Mouse (Mus musculus): Measurements from ENCODE around the gene Mrpl48. TPM values are rescaled to one million over a fixed set of nuclear protein-coding genes. Genes with fewer than 3 reads are reported as not detected.

The Mrpl48 gene
- polyA plus RNA-seq, 1 experiment from 2014 or later: 76.9 TPM

GRCm38 (mm10) chr7:100600211-100600610 is 7.9 kb downstream of the Mrpl48 start:
- Histone ChIP-seq H3K4me1 (ENCODE audit: control insufficient read depth, insufficient read depth, low read length) (no peaks in the 10 kb centered on the region), H3K9ac (ENCODE audit: low read depth, low read length) (no peak overlapping the region), H3K36me3 (ENCODE audit: control insufficient read depth, insufficient read depth, low read length) (no peaks in the 10 kb centered on the region), H3K4me2 (no peak overlapping the region), H3K9me3 (replicated peaks; ENCODE audit: control insufficient read depth, low read length) (no peaks in the 10 kb centered on the region), H3K27ac (ENCODE audit: low read depth, low read length) (no peak overlapping the region), H3K4me3 (ENCODE audit: low read depth, low read length) (no peak overlapping the region), H3K27me3 (ENCODE audit: control insufficient read depth, insufficient read depth, low read length) (no peaks in the 10 kb centered on the region)
- no peak for ATAC-seq (replicated peaks; ENCODE audit: insufficient number of reproducible peaks, low FRiP score, low TSS enrichment)
- WGBS (ENCODE audit: insufficient replicate concordance): 63% methylated on average over 5 of the region's 5 CpGs

GRCm38 (mm10) chr7:100593349-100593748 is 14.8 kb downstream of the Mrpl48 start:
- no peaks in the 10 kb centered on the region for H3K9me3 ChIP-seq (replicated peaks; ENCODE audit: control insufficient read depth, low read length)

GRCm38 (mm10) chr7:100591522-100591852 is 16.6 kb downstream of the Mrpl48 start:
- Histone ChIP-seq H3K9me3 (replicated peaks; ENCODE audit: control insufficient read depth, low read length) (no peaks in the 10 kb centered on the region), H3K36me3 (ENCODE audit: control insufficient read depth, insufficient read depth, low read length) (no peaks in the 10 kb centered on the region), H3K4me1 (ENCODE audit: control insufficient read depth, insufficient read depth, low read length) (no peaks in the 10 kb centered on the region), H3K9ac (ENCODE audit: low read depth, low read length) (peak overlapping the region; percentile 82), H3K27ac (ENCODE audit: low read depth, low read length) (peak overlapping the region; percentile 90), H3K4me3 (ENCODE audit: low read depth, low read length) (peak overlapping the region; percentile 55), H3K4me2 (peak overlapping the region; percentile 55), H3K27me3 (ENCODE audit: control insufficient read depth, insufficient read depth, low read length) (no peaks in the 10 kb centered on the region)
- ATAC-seq (replicated peaks; ENCODE audit: insufficient number of reproducible peaks, low FRiP score, low TSS enrichment): no peak
- WGBS (ENCODE audit: insufficient replicate concordance): 7% methylated on average over 2 of the region's 2 CpGs

More at GRCm38 (mm10) chr7:100593349-100593748, 14.8 kb downstream of the Mrpl48 start:
- H3K4me1 ChIP-seq (ENCODE audit: control insufficient read depth, insufficient read depth, low read length): no peaks in the 10 kb centered on the region
- H3K27me3 ChIP-seq (ENCODE audit: control insufficient read depth, insufficient read depth, low read length): no peaks in the 10 kb centered on the region
- H3K9ac ChIP-seq (ENCODE audit: low read depth, low read length): no peak overlapping the region
- no peak overlapping the region for H3K4me3 ChIP-seq (ENCODE audit: low read depth, low read length)
- no peak overlapping the region for H3K27ac ChIP-seq (ENCODE audit: low read depth, low read length)
- H3K4me2 ChIP-seq: no peak overlapping the region
- H3K36me3 ChIP-seq (ENCODE audit: control insufficient read depth, insufficient read depth, low read length): no peaks in the 10 kb centered on the region
- ATAC-seq (replicated peaks; ENCODE audit: insufficient number of reproducible peaks, low FRiP score, low TSS enrichment): no peak

GRCm38 (mm10) chr7:100590845-100591521 is 17.1 kb downstream of the Mrpl48 start:
- Histone ChIP-seq H3K4me3 (ENCODE audit: low read depth, low read length) (peak overlapping the region; percentile 55), H3K9me3 (replicated peaks; ENCODE audit: control insufficient read depth, low read length) (no peaks in the 10 kb centered on the region), H3K36me3 (ENCODE audit: control insufficient read depth, insufficient read depth, low read length) (no peaks in the 10 kb centered on the region), H3K4me2 (peak overlapping the region; percentile 55), H3K27ac (ENCODE audit: low read depth, low read length) (peak overlapping the region; percentile 90), H3K4me1 (ENCODE audit: control insufficient read depth, insufficient read depth, low read length) (no peaks in the 10 kb centered on the region), H3K9ac (ENCODE audit: low read depth, low read length) (peak overlapping the region; percentile 82), H3K27me3 (ENCODE audit: control insufficient read depth, insufficient read depth, low read length) (no peaks in the 10 kb centered on the region)
- ATAC-seq (replicated peaks; ENCODE audit: insufficient number of reproducible peaks, low FRiP score, low TSS enrichment): peak; percentile 92
- under 1% methylated on average over 20 of the region's 20 CpGs for WGBS (ENCODE audit: insufficient replicate concordance)

- Histone ChIP-seq H3K9me3 (replicated peaks; ENCODE audit: control insufficient read depth, low read length) (no peaks in the 10 kb centered on the region), H3K27ac (ENCODE audit: low read depth, low read length) (peak overlapping the region; percentile 90), H3K27me3 (ENCODE audit: control insufficient read depth, insufficient read depth, low read length) (no peaks in the 10 kb centered on the region), H3K9ac (ENCODE audit: low read depth, low read length) (peak overlapping the region; percentile 82), H3K4me2 (peak overlapping the region; percentile 55), H3K4me1 (ENCODE audit: control insufficient read depth, insufficient read depth, low read length) (no peaks in the 10 kb centered on the region), H3K4me3 (ENCODE audit: low read depth, low read length) (peak overlapping the region; percentile 55), H3K36me3 (ENCODE audit: control insufficient read depth, insufficient read depth, low read length) (no peaks in the 10 kb centered on the region)
- 48% methylated on average over 7 of the region's 7 CpGs for WGBS (ENCODE audit: insufficient replicate concordance)
- ATAC-seq (replicated peaks; ENCODE audit: insufficient number of reproducible peaks, low FRiP score, low TSS enrichment): 0 out of 2 replicates have a peak, but pooled peaks have one; percentile 8
Observed at GRCm38 (mm10) chr7:100590504-100590844, 17.6 kb downstream of the Mrpl48 start.

- no peaks in the 10 kb centered on the region for H3K9me3 ChIP-seq (replicated peaks; ENCODE audit: control insufficient read depth, low read length)
- H3K27me3 ChIP-seq (ENCODE audit: control insufficient read depth, insufficient read depth, low read length): no peaks in the 10 kb centered on the region
- no peaks in the 10 kb centered on the region for H3K4me1 ChIP-seq (ENCODE audit: control insufficient read depth, insufficient read depth, low read length)
- ATAC-seq (replicated peaks; ENCODE audit: insufficient number of reproducible peaks, low FRiP score, low TSS enrichment): no peak
- 65% methylated on average over 1 of the region's 1 CpGs for WGBS (ENCODE audit: insufficient replicate concordance)
- H3K4me2 ChIP-seq: no peak overlapping the region
- H3K9ac ChIP-seq (ENCODE audit: low read depth, low read length): no peak overlapping the region
- H3K36me3 ChIP-seq (ENCODE audit: control insufficient read depth, insufficient read depth, low read length): no peaks in the 10 kb centered on the region
- H3K27ac ChIP-seq (ENCODE audit: low read depth, low read length): no peak overlapping the region
- no peak overlapping the region for H3K4me3 ChIP-seq (ENCODE audit: low read depth, low read length)
Observed at GRCm38 (mm10) chr7:100589816-100590215, 18.3 kb downstream of the Mrpl48 start.

GRCm38 (mm10) chr7:100582727-100583236 is 25.3 kb downstream of the Mrpl48 start:
- peak overlapping the region; percentile 88 for H3K27ac ChIP-seq (ENCODE audit: low read depth, low read length)
- peak overlapping the region; percentile 55 for H3K4me3 ChIP-seq (ENCODE audit: low read depth, low read length)
- H3K9me3 ChIP-seq (replicated peaks; ENCODE audit: control insufficient read depth, low read length): no peaks in the 10 kb centered on the region
- H3K36me3 ChIP-seq (ENCODE audit: control insufficient read depth, insufficient read depth, low read length): no peaks in the 10 kb centered on the region
- H3K4me2 ChIP-seq: peak overlapping the region; percentile 72
- H3K9ac ChIP-seq (ENCODE audit: low read depth, low read length): peak overlapping the region; percentile 95
- WGBS (ENCODE audit: insufficient replicate concordance): under 1% methylated on average over 31 of the region's 31 CpGs
- peaks cover 3% of the 10 kb centered on the region; the same call in 1 of the 2 replicates for H3K4me1 ChIP-seq (ENCODE audit: control insufficient read depth, insufficient read depth, low read length)
- ATAC-seq (replicated peaks; ENCODE audit: insufficient number of reproducible peaks, low FRiP score, low TSS enrichment): peak; percentile 85
- H3K27me3 ChIP-seq (ENCODE audit: control insufficient read depth, insufficient read depth, low read length): no peaks in the 10 kb centered on the region

GRCm38 (mm10) chr7:100582235-100582634 is 25.9 kb downstream of the Mrpl48 start:
- no peaks in the 10 kb centered on the region for H3K9me3 ChIP-seq (replicated peaks; ENCODE audit: control insufficient read depth, low read length)
- no peak for ATAC-seq (replicated peaks; ENCODE audit: insufficient number of reproducible peaks, low FRiP score, low TSS enrichment)
- no peaks in the 10 kb centered on the region for H3K36me3 ChIP-seq (ENCODE audit: control insufficient read depth, insufficient read depth, low read length)
- H3K27me3 ChIP-seq (ENCODE audit: control insufficient read depth, insufficient read depth, low read length): no peaks in the 10 kb centered on the region
- 42% methylated on average over 7 of the region's 7 CpGs for WGBS (ENCODE audit: insufficient replicate concordance)
- peak overlapping the region; percentile 72 for H3K4me2 ChIP-seq
- peak overlapping the region; percentile 55 for H3K4me3 ChIP-seq (ENCODE audit: low read depth, low read length)
- H3K27ac ChIP-seq (ENCODE audit: low read depth, low read length): no peak overlapping the region
- H3K4me1 ChIP-seq (ENCODE audit: control insufficient read depth, insufficient read depth, low read length): peaks cover 3% of the 10 kb centered on the region; the same call in 1 of the 2 replicates
- peak overlapping the region; percentile 95; the same call in 1 of the 2 replicates for H3K9ac ChIP-seq (ENCODE audit: low read depth, low read length)

- 76% methylated on average over 2 of the region's 2 CpGs for WGBS (ENCODE audit: insufficient replicate concordance)
- Histone ChIP-seq H3K4me2 (no peak overlapping the region), H3K27ac (ENCODE audit: low read depth, low read length) (no peak overlapping the region), H3K36me3 (ENCODE audit: control insufficient read depth, insufficient read depth, low read length) (no peaks in the 10 kb centered on the region), H3K4me3 (ENCODE audit: low read depth, low read length) (no peak overlapping the region), H3K9me3 (replicated peaks; ENCODE audit: control insufficient read depth, low read length) (no peaks in the 10 kb centered on the region), H3K9ac (ENCODE audit: low read depth, low read length) (no peak overlapping the region), H3K27me3 (ENCODE audit: control insufficient read depth, insufficient read depth, low read length) (no peaks in the 10 kb centered on the region), H3K4me1 (ENCODE audit: control insufficient read depth, insufficient read depth, low read length) (peaks cover 3% of the 10 kb centered on the region; the same call in 1 of the 2 replicates)
- ATAC-seq (replicated peaks; ENCODE audit: insufficient number of reproducible peaks, low FRiP score, low TSS enrichment): no peak
Observed at GRCm38 (mm10) chr7:100578794-100579193, 29.3 kb downstream of the Mrpl48 start.

Data from heart, embryonic 11.5 days (tissue).